In genomic region chr10:93429141-93429911, GRCm38 (mm10) we compare ENCODE assay signal across 13 mouse cellular contexts. TPM values are rescaled to one million over a fixed set of nuclear protein-coding genes. Genes with fewer than 3 reads are reported as not detected.
DNase-seq lines count a peak whose midpoint lies in the region; ATAC-seq lines count a peak whose summit lies in the region.
"Had no signal": no experiment of that assay in that cellular context is flagged by ENCODE, and none has a peak within 500 bp of the region (broad histone marks: within the 10 kb centered on the region; RNA-seq: fewer than 3 reads in every experiment).

No protein-coding gene starts in this region.

- H3K4me1 ChIP-seq in heart, embryonic 14.5 days (ENCODE audit: control insufficient read depth in 2 of 2, insufficient read depth in 2 of 2, low read length in 2 of 2) = peaks cover 17 to 19% of the 10 kb centered on the region in 2 experiments
- H3K4me1 ChIP-seq in midbrain, embryonic 11.5 days (ENCODE audit: control insufficient read depth, insufficient read depth, low read length) = peaks cover 12% of the 10 kb centered on the region
- peaks cover 21% of the 10 kb centered on the region for H3K4me1 ChIP-seq in midbrain, embryonic 13.5 days (replicated peaks)

- no peak overlapping the region for H3K4me3 ChIP-seq in heart, embryonic 14.5 days (ENCODE audit: control insufficient read depth in 1 of 2, insufficient read depth in 1 of 2, low read depth in 1 of 2, low read length in 2 of 2)
- no peak overlapping the region for H3K4me3 ChIP-seq in midbrain, embryonic 11.5 days (ENCODE audit: low read depth, low read length)
- no peak overlapping the region for H3K4me3 ChIP-seq in midbrain, embryonic 13.5 days (replicated peaks)
- H3K4me3 ChIP-seq: liver, embryonic 13.5 days; neural tube, embryonic 15.5 days had no signal

- 0 out of 4 replicates have a peak overlapping the region, but pooled peaks have one; percentile 26 to 53 for H3K27ac ChIP-seq in heart, embryonic 14.5 days (replicated peaks in 1 of 2; ENCODE audit: control insufficient read depth in 1 of 2, insufficient read depth in 1 of 2, low read depth in 2 of 2, low read length in 2 of 2)
- H3K27ac ChIP-seq in midbrain, embryonic 11.5 days (ENCODE audit: low read depth, low read length) = no peak overlapping the region
- no peak overlapping the region for H3K27ac ChIP-seq in midbrain, embryonic 13.5 days
- H3K27ac ChIP-seq: liver, embryonic 13.5 days; neural tube, embryonic 15.5 days had no signal

- no peaks in the 10 kb centered on the region for H3K9me3 ChIP-seq in heart, embryonic 14.5 days (ENCODE audit: control insufficient read depth, low read length)
- H3K9me3 ChIP-seq in midbrain, embryonic 11.5 days (ENCODE audit: control insufficient read depth, low read length) = no peaks in the 10 kb centered on the region
- H3K9me3 ChIP-seq in midbrain, embryonic 13.5 days = no peaks in the 10 kb centered on the region
- H3K9me3 ChIP-seq: liver, embryonic 13.5 days; neural tube, embryonic 15.5 days had no signal

- DNase-seq in heart, adult 8-10 months (ENCODE audit: low spot score) = no peak
- DNase-seq in midbrain, embryonic 11.5 days (ENCODE audit: low spot score, missing footprints) = peak; percentile 90
- peak; percentile 36 for DNase-seq in brain, adult 2 months (ENCODE audit: low read depth, low spot score)
- DNase-seq in retina, postnatal 1 day = peak; percentile 67
- DNase-seq in right cerebral cortex, postnatal 25 days = no peak
- DNase-seq in yolk sac, embryonic 10.5 days (ENCODE audit: low spot score) = no peak
- DNase-seq: cerebellum, postnatal 36 days; gastrocnemius, postnatal 25 days; kidney, postnatal 10 days; liver, embryonic 13.5 days had no signal

- 65% methylated on average over 11 of the region's 12 CpGs for WGBS in heart, embryonic 14.5 days
- WGBS in midbrain, embryonic 11.5 days = 65% methylated on average over 12 of the region's 12 CpGs
- 71% methylated on average over 12 of the region's 12 CpGs for WGBS in midbrain, embryonic 13.5 days

- no peaks in the 10 kb centered on the region for H3K36me3 ChIP-seq in heart, embryonic 14.5 days (ENCODE audit: control insufficient read depth, insufficient read depth, low read length)
- H3K36me3 ChIP-seq in midbrain, embryonic 11.5 days (ENCODE audit: control insufficient read depth, insufficient read depth, low read length) = no peaks in the 10 kb centered on the region
- H3K36me3 ChIP-seq in midbrain, embryonic 13.5 days = no peaks in the 10 kb centered on the region
- H3K36me3 ChIP-seq: liver, embryonic 13.5 days; neural tube, embryonic 15.5 days had no signal

- no peak overlapping the region for H3K4me2 ChIP-seq in heart, embryonic 14.5 days (ENCODE audit: low read length)
- H3K4me2 ChIP-seq in midbrain, embryonic 11.5 days = no peak overlapping the region
- H3K4me2 ChIP-seq in midbrain, embryonic 13.5 days (replicated peaks) = no peak overlapping the region
- H3K4me2 ChIP-seq: liver, embryonic 13.5 days; neural tube, embryonic 15.5 days had no signal

- no peak for ATAC-seq in heart, embryonic 14.5 days (ENCODE audit: insufficient number of reproducible peaks, insufficient read depth, low FRiP score, low read depth)
- ATAC-seq in midbrain, embryonic 11.5 days (ENCODE audit: low FRiP score) = no peak
- ATAC-seq in midbrain, embryonic 13.5 days = no peak

- H3K9ac ChIP-seq in heart, embryonic 14.5 days (ENCODE audit: low read length) = no peak overlapping the region
- H3K9ac ChIP-seq in midbrain, embryonic 11.5 days (ENCODE audit: low read length) = no peak overlapping the region
- no peak overlapping the region for H3K9ac ChIP-seq in midbrain, embryonic 13.5 days (replicated peaks)
- H3K9ac ChIP-seq: liver, embryonic 13.5 days; neural tube, embryonic 15.5 days had no signal

- no peaks in the 10 kb centered on the region for H3K27me3 ChIP-seq in heart, embryonic 14.5 days (ENCODE audit: control insufficient read depth, insufficient read depth, low read length)
- H3K27me3 ChIP-seq in midbrain, embryonic 11.5 days (ENCODE audit: control insufficient read depth, insufficient read depth, low read length) = no peaks in the 10 kb centered on the region
- no peaks in the 10 kb centered on the region for H3K27me3 ChIP-seq in midbrain, embryonic 13.5 days
- H3K27me3 ChIP-seq: liver, embryonic 13.5 days; neural tube, embryonic 15.5 days had no signal

RNA-seq across cellular contexts. Expression of gene Lta4h, which starts 23.9 kb away (rescaled TPM):
- 306 and 315 TPM in 2 replicates for polyA plus RNA-seq in heart, embryonic 14.5 days (2014; fragmentation: Nextera tagmentation; extraction: Ambion mirVana)
- total RNA-seq in heart, adult 8-10 months (2022) = 10 to 100 TPM; 32.4 to 38.7 (median 33.0) TPM
- polyA plus RNA-seq in midbrain, embryonic 11.5 days (2014; fragmentation: Nextera tagmentation; extraction: Ambion mirVana) = 172 and 190 TPM in 2 replicates
- 104 and 106 TPM in 2 replicates for polyA plus RNA-seq in midbrain, embryonic 13.5 days (2015; fragmentation: Nextera tagmentation; extraction: Ambion mirVana)

RNA-seq across cellular contexts. Expression of gene Hal, which starts 59.2 kb away (rescaled TPM):
- not detected in 2 replicates for polyA plus RNA-seq in heart, embryonic 14.5 days (2014; fragmentation: Nextera tagmentation; extraction: Ambion mirVana)
- under 1 TPM in 3 of 4 experiments, not detected in 1; 0.05 to 0.29 (median 0.25) TPM for total RNA-seq in heart, adult 8-10 months (2022)
- 0.10 TPM in 1 of 2 replicates, not detected in the other for polyA plus RNA-seq in midbrain, embryonic 11.5 days (2014; fragmentation: Nextera tagmentation; extraction: Ambion mirVana)
- 0.08 TPM in 1 of 2 replicates, not detected in the other for polyA plus RNA-seq in midbrain, embryonic 13.5 days (2015; fragmentation: Nextera tagmentation; extraction: Ambion mirVana)

Comparison
In these comparisons a context has a peak if more than half of its experiments do, and no peak if none do; other contexts are left out.
1. H3K27ac ChIP-seq: peak in heart, embryonic 14.5 days (2 of 2); none in midbrain, embryonic 11.5 days (single experiment) and midbrain, embryonic 13.5 days (single experiment).
2. DNase-seq: peak in midbrain, embryonic 11.5 days (single experiment), brain, adult 2 months (single experiment) and retina, postnatal 1 day (single experiment); none in heart, adult 8-10 months (single experiment), right cerebral cortex, postnatal 25 days (single experiment) and yolk sac, embryonic 10.5 days (single experiment).